Mouse (Mus musculus): ENCODE measurements around the gene Map3k13. TPM values are rescaled to one million over a fixed set of nuclear protein-coding genes. Genes with fewer than 3 reads are reported as not detected.
"Not testable (repeated sequence)": the region's sequence is repeated elsewhere in the genome, so short reads cannot be mapped to it uniquely, and the experiment has no call there.

Gene Map3k13
- polyA plus RNA-seq, 1 experiment from 2014 or later: 3.5 TPM

DNA sequence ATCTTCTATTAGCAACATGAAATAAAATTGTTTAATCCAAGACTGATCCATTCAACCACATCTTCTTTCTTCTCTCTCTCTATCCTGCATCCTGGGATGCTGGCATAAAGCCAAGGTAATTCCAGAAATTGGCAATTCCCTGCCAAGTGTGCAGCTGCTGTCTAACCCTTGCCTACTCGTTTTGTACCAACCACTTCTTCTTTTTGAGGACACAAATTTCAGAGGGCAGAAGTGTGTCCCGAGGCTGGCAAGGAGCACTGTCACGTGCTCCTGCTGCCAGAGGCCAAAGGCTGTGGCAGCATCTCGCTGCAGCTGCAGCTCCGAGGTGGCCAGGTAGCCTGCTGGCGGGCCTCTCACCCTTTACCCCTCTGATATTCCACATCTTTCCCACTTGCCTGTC, 87.0 kb downstream of the Map3k13 start:
- Histone ChIP-seq H3K4me2 (ENCODE audit: low read depth, low read length, severe bottlenecking) (no peak overlapping the region), H3K27me3 (ENCODE audit: control insufficient read depth, insufficient read depth, low read length) (no peaks in the 10 kb centered on the region), H3K36me3 (ENCODE audit: control insufficient read depth, insufficient read depth, low read length) (no peaks in the 10 kb centered on the region), H3K4me3 (ENCODE audit: low read depth, low read length) (no peak overlapping the region), H3K9me3 (ENCODE audit: control insufficient read depth, low read length) (no peaks in the 10 kb centered on the region), H3K4me1 (replicated peaks; ENCODE audit: control insufficient read depth, insufficient read depth, low read length) (no peaks in the 10 kb centered on the region; the same call in 1 of the 2 replicates), H3K27ac (ENCODE audit: low read depth, low read length) (no peak overlapping the region), H3K9ac (ENCODE audit: low read length) (no peak overlapping the region)
- ATAC-seq (replicated peaks; ENCODE audit: low FRiP score) (no peak), DNase-seq (ENCODE audit: low spot score) (no peak)
- 53% methylated on average over 6 of the region's 6 CpGs for WGBS

DNA sequence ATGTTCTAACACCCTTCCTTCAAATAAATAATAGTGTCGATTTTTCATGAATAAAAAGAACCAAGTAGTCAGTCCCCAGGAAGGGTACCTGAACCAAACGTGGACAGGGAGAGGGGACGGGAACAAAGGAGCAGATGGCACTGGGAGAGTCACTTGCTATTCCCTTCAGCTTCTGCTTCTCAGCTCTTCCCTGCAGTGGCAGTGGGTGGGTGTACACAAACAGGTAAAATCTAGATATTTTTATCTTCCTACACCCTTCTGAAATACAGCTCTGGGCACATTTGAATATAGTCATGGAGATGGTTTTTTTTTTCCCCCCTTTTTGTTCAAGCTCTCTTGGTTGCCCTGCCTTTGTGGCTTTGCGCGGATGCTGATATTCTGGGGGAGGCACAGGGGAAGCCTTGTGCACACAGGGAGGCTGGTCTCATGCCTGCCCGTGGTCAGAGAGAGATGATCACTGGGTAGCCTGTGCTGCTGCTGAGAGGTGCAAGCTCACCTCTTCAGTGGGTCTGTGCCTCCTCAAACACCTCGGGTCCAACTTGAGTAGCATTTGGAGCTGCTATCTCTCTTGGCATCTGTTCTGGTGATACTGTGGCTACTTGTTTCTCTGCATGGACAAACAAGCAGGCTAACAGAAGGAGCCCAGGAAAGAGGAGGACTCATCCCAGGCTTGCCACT, 87.6 kb downstream of the Map3k13 start:
- Histone ChIP-seq H3K27ac (ENCODE audit: low read depth, low read length) (no peak overlapping the region), H3K4me1 (replicated peaks; ENCODE audit: control insufficient read depth, insufficient read depth, low read length) (no peaks in the 10 kb centered on the region; the same call in 1 of the 2 replicates), H3K9ac (ENCODE audit: low read length) (no peak overlapping the region), H3K9me3 (ENCODE audit: control insufficient read depth, low read length) (no peaks in the 10 kb centered on the region), H3K4me3 (ENCODE audit: low read depth, low read length) (no peak overlapping the region), H3K27me3 (ENCODE audit: control insufficient read depth, insufficient read depth, low read length) (no peaks in the 10 kb centered on the region), H3K36me3 (ENCODE audit: control insufficient read depth, insufficient read depth, low read length) (no peaks in the 10 kb centered on the region), H3K4me2 (ENCODE audit: low read depth, low read length, severe bottlenecking) (no peak overlapping the region)
- ATAC-seq (replicated peaks; ENCODE audit: low FRiP score) (no peak), DNase-seq (ENCODE audit: low spot score) (no peak)
- 64% methylated on average over 7 of the region's 7 CpGs for WGBS

GRCm38 (mm10) chr16:21887601-21888000, 93.5 kb downstream of the Map3k13 start:
- H3K9me3 ChIP-seq (ENCODE audit: control insufficient read depth, low read length): no peaks in the 10 kb centered on the region
- H3K27ac ChIP-seq (ENCODE audit: low read depth, low read length): no peak overlapping the region
- no peak overlapping the region for H3K4me3 ChIP-seq (ENCODE audit: low read depth, low read length)
- WGBS: 87% methylated on average over 2 of the region's 2 CpGs
- no peaks in the 10 kb centered on the region for H3K36me3 ChIP-seq (ENCODE audit: control insufficient read depth, insufficient read depth, low read length)
- DNase-seq (ENCODE audit: low spot score) (no peak), ATAC-seq (replicated peaks; ENCODE audit: low FRiP score) (no peak)
- no peaks in the 10 kb centered on the region; the same call in 1 of the 2 replicates for H3K4me1 ChIP-seq (replicated peaks; ENCODE audit: control insufficient read depth, insufficient read depth, low read length)
- no peaks in the 10 kb centered on the region for H3K27me3 ChIP-seq (ENCODE audit: control insufficient read depth, insufficient read depth, low read length)
- no peak overlapping the region for H3K9ac ChIP-seq (ENCODE audit: low read length)
- H3K4me2 ChIP-seq (ENCODE audit: low read depth, low read length, severe bottlenecking): no peak overlapping the region

GRCm38 (mm10) chr16:21893890-21894289, 99.7 kb downstream of the Map3k13 start:
- Histone ChIP-seq H3K4me1 (replicated peaks; ENCODE audit: control insufficient read depth, insufficient read depth, low read length) (no peaks in the 10 kb centered on the region), H3K36me3 (ENCODE audit: control insufficient read depth, insufficient read depth, low read length) (no peaks in the 10 kb centered on the region), H3K9ac (ENCODE audit: low read length) (no peak overlapping the region), H3K9me3 (ENCODE audit: control insufficient read depth, low read length) (no peaks in the 10 kb centered on the region), H3K27me3 (ENCODE audit: control insufficient read depth, insufficient read depth, low read length) (no peaks in the 10 kb centered on the region), H3K4me3 (ENCODE audit: low read depth, low read length) (no peak overlapping the region), H3K27ac (ENCODE audit: low read depth, low read length) (no peak overlapping the region), H3K4me2 (ENCODE audit: low read depth, low read length, severe bottlenecking) (no peak overlapping the region)
- WGBS: 93% methylated on average over 6 of the region's 6 CpGs
- ATAC-seq (replicated peaks; ENCODE audit: low FRiP score): no peak
- no peak for DNase-seq (ENCODE audit: low spot score)

- Histone ChIP-seq H3K27ac (ENCODE audit: low read depth, low read length) (no peak overlapping the region), H3K4me2 (ENCODE audit: low read depth, low read length, severe bottlenecking) (no peak overlapping the region), H3K9me3 (ENCODE audit: control insufficient read depth, low read length) (no peaks in the 10 kb centered on the region), H3K4me1 (replicated peaks; ENCODE audit: control insufficient read depth, insufficient read depth, low read length) (no peaks in the 10 kb centered on the region), H3K9ac (ENCODE audit: low read length) (no peak overlapping the region), H3K4me3 (ENCODE audit: low read depth, low read length) (no peak overlapping the region), H3K36me3 (ENCODE audit: control insufficient read depth, insufficient read depth, low read length) (no peaks in the 10 kb centered on the region), H3K27me3 (ENCODE audit: control insufficient read depth, insufficient read depth, low read length) (no peaks in the 10 kb centered on the region)
- 84% methylated on average over 5 of the region's 5 CpGs for WGBS
- no peak for DNase-seq (ENCODE audit: low spot score)
- no peak for ATAC-seq (replicated peaks; ENCODE audit: low FRiP score)
Observed at GRCm38 (mm10) chr16:21901286-21901685, 107.1 kb downstream of the Map3k13 start.

DNA sequence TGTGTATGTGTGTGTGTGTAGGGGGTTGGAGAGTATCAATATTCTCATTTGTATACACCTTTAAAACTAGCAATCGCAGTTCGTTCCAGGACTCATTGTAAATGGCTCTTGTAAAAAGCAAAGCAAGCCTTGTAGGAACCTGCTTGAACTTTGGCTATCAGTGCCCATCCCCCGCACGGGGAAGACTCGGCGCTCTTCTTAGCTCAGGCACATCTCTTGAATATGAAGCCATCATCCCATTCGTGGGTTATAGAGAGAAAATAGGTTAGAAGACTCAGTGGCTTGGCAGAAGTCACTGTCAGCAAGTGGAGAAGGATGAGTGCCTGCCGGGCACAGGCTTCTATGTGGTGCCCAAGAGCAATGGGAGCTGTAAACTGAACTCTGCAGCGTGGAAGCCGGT, 110.5 kb downstream of the Map3k13 start:
- no peak for DNase-seq (ENCODE audit: low spot score)
- H3K27me3 ChIP-seq (ENCODE audit: control insufficient read depth, insufficient read depth, low read length): no peaks in the 10 kb centered on the region
- no peak overlapping the region for H3K4me3 ChIP-seq (ENCODE audit: low read depth, low read length)
- no peaks in the 10 kb centered on the region for H3K9me3 ChIP-seq (ENCODE audit: control insufficient read depth, low read length)
- H3K4me2 ChIP-seq (ENCODE audit: low read depth, low read length, severe bottlenecking): no peak overlapping the region
- H3K4me1 ChIP-seq (replicated peaks; ENCODE audit: control insufficient read depth, insufficient read depth, low read length): no peaks in the 10 kb centered on the region
- H3K27ac ChIP-seq (ENCODE audit: low read depth, low read length): no peak overlapping the region
- no peak overlapping the region for H3K9ac ChIP-seq (ENCODE audit: low read length)
- 88% methylated on average over 10 of the region's 10 CpGs for WGBS
- no peak for ATAC-seq (replicated peaks; ENCODE audit: low FRiP score)
- no peaks in the 10 kb centered on the region for H3K36me3 ChIP-seq (ENCODE audit: control insufficient read depth, insufficient read depth, low read length)

- Histone ChIP-seq H3K9ac (ENCODE audit: low read length) (no peak overlapping the region), H3K36me3 (ENCODE audit: control insufficient read depth, insufficient read depth, low read length) (no peaks in the 10 kb centered on the region), H3K27me3 (ENCODE audit: control insufficient read depth, insufficient read depth, low read length) (no peaks in the 10 kb centered on the region), H3K4me1 (replicated peaks; ENCODE audit: control insufficient read depth, insufficient read depth, low read length) (no peaks in the 10 kb centered on the region), H3K27ac (ENCODE audit: low read depth, low read length) (no peak overlapping the region), H3K9me3 (ENCODE audit: control insufficient read depth, low read length) (no peaks in the 10 kb centered on the region), H3K4me3 (ENCODE audit: low read depth, low read length) (no peak overlapping the region), H3K4me2 (ENCODE audit: low read depth, low read length, severe bottlenecking) (no peak overlapping the region)
- ATAC-seq (replicated peaks; ENCODE audit: low FRiP score) (no peak), DNase-seq (ENCODE audit: low spot score) (no peak)
- WGBS: 89% methylated on average over 7 of the region's 7 CpGs
Observed at GRCm38 (mm10) chr16:21905996-21906395, 111.8 kb downstream of the Map3k13 start.

DNA sequence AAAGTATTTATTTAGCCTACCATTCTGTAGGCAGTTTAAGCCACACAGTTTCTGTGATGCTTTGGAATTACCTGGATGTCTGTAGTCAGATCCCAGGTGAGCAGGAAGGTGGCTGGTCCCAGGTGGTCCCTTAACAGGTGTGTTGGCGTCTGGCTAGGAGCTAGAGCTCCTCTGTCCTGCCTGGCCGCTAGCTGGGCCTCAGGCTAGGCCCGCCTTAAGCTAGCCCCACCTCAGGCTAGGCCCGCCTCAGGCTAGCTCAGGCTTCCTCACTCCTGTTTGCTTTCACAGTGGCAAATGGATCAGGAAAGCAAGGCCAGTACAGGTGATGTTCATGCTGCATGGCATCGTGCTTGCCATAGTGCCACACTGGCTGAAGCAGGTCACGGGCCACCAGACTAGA, 112.8 kb downstream of the Map3k13 start:
- no peaks in the 10 kb centered on the region for H3K9me3 ChIP-seq (ENCODE audit: control insufficient read depth, low read length)
- H3K4me2 ChIP-seq (ENCODE audit: low read depth, low read length, severe bottlenecking): no peak overlapping the region
- H3K4me1 ChIP-seq (replicated peaks; ENCODE audit: control insufficient read depth, insufficient read depth, low read length): no peaks in the 10 kb centered on the region
- WGBS: 86% methylated on average over 6 of the region's 6 CpGs
- no peak for ATAC-seq (replicated peaks; ENCODE audit: low FRiP score)
- no peak overlapping the region for H3K27ac ChIP-seq (ENCODE audit: low read depth, low read length)
- no peak for DNase-seq (ENCODE audit: low spot score)
- no peak overlapping the region for H3K4me3 ChIP-seq (ENCODE audit: low read depth, low read length)
- no peaks in the 10 kb centered on the region for H3K27me3 ChIP-seq (ENCODE audit: control insufficient read depth, insufficient read depth, low read length)
- no peaks in the 10 kb centered on the region for H3K36me3 ChIP-seq (ENCODE audit: control insufficient read depth, insufficient read depth, low read length)
- H3K9ac ChIP-seq (ENCODE audit: low read length): no peak overlapping the region

DNA sequence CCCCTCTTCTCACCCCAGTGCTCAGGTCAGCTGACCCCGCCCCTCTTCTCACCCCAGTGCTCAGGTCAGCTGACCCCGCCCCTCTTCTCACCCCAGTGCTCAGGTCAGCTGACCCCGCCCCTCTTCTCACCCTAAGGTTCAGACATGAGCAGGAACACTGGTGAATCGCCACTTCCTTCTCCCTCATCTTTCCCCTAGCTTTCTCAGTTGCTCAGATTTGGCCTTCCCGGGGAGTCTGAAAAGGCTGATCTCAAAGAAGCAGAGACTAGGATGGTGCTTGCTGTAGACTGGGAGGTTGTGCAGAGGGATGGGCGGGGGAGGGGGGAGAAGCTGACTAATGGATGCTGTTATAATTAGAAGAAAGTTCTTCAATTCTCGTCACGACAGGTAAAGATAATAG, 114.8 kb downstream of the Map3k13 start:
- not testable (repeated sequence) for H3K36me3 ChIP-seq (ENCODE audit: control insufficient read depth, insufficient read depth, low read length); ATAC-seq (replicated peaks; ENCODE audit: low FRiP score); H3K9ac ChIP-seq (ENCODE audit: low read length); H3K4me2 ChIP-seq (ENCODE audit: low read depth, low read length, severe bottlenecking); H3K27ac ChIP-seq (ENCODE audit: low read depth, low read length); H3K4me3 ChIP-seq (ENCODE audit: low read depth, low read length); H3K9me3 ChIP-seq (ENCODE audit: control insufficient read depth, low read length); H3K27me3 ChIP-seq (ENCODE audit: control insufficient read depth, insufficient read depth, low read length); H3K4me1 ChIP-seq (replicated peaks; ENCODE audit: control insufficient read depth, insufficient read depth, low read length); DNase-seq (ENCODE audit: low spot score)
- WGBS: 28% methylated on average over 6 of the region's 8 CpGs
